Mouse (Mus musculus): Measurements from ENCODE around the gene 1700003H04Rik.

1700003H04Rik gene

GRCm38 (mm10) chr3:124581001-124581400 is at the start of gene 1700003H04Rik:
1700003H04Rik (minus strand) TSS chr3:124581101.
- no peak for DNase-seq

GRCm38 (mm10) chr3:124623031-124623430 is 42.1 kb upstream of the 1700003H04Rik start:
- DNase-seq: no peak

GRCm38 (mm10) chr3:124613287-124613686 is 32.4 kb upstream of the 1700003H04Rik start:
- no peak for DNase-seq

GRCm38 (mm10) chr3:124609956-124610355 is 29.1 kb upstream of the 1700003H04Rik start:
- no peak for DNase-seq

GRCm38 (mm10) chr3:124606021-124606517 is 25.2 kb upstream of the 1700003H04Rik start:
- no peak for DNase-seq

GRCm38 (mm10) chr3:124605518-124605917 is 24.6 kb upstream of the 1700003H04Rik start:
- no peak for DNase-seq

GRCm38 (mm10) chr3:124597789-124598188 is 16.9 kb upstream of the 1700003H04Rik start:
- DNase-seq: no peak

- no peak for DNase-seq
Observed at GRCm38 (mm10) chr3:124587534-124587933, 6.6 kb upstream of the 1700003H04Rik start.

- no peak for DNase-seq
Observed at GRCm38 (mm10) chr3:124585761-124586160, 4.9 kb upstream of the 1700003H04Rik start.

- DNase-seq: no peak
Observed at GRCm38 (mm10) chr3:124557317-124557716, 23.6 kb downstream of the 1700003H04Rik start.

- DNase-seq: no peak
Observed at GRCm38 (mm10) chr3:124555963-124556362, 24.9 kb downstream of the 1700003H04Rik start.

GRCm38 (mm10) chr3:124555092-124555491 is 25.8 kb downstream of the 1700003H04Rik start:
- no peak for DNase-seq

- no peak for DNase-seq
Observed at GRCm38 (mm10) chr3:124548898-124549297, 32.0 kb downstream of the 1700003H04Rik start.

GRCm38 (mm10) chr3:124538260-124538659 is 42.6 kb downstream of the 1700003H04Rik start:
- no peak for DNase-seq

GRCm38 (mm10) chr3:124536602-124537001 is 44.3 kb downstream of the 1700003H04Rik start:
- no peak for DNase-seq

- no peak for DNase-seq
Observed at GRCm38 (mm10) chr3:124518786-124519185, 62.1 kb downstream of the 1700003H04Rik start.
